8 mouse cellular contexts compared by ENCODE assay signal in the genomic region with DNA sequence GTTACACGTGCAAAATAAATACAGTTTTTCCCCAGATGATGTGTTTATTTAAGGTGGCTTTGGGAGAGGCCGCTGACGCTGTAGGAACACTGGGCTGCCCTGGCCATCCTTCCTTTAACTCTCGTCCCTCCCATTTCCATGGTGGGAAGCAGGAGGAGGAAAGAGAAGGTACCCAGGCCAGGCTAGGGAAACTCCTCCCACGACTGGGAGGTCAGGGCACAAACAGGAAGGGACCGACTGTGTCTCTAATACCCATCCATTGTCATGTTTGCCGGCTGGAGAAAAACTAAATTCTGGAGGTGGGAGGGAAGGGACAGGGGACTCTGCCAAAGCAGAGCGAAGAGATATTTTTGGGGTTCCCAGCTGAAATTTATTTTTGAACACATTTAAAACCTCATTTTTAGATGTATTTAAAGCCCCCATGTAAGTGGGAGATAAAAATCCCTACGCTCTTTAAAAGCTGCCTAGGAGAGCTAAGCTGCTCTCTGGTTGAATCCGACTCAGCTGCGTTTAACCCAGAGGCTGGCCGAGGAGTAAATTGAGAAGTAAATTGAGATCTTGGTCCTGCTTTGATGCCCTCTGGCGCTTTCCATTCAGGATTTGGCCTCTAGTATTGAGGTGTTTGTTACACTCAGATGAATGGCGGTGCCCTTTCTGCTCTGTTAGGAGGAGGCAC.
DNase-seq lines count a peak whose midpoint lies in the region; ATAC-seq and TF ChIP-seq lines count a peak whose summit lies in the region.

No protein-coding gene starts in this region.

- ATAC-seq in midbrain, embryonic 15.5 days (replicated peaks) = no peak
- no peak for ATAC-seq in cerebellum, adult (ENCODE audit: insufficient number of reproducible peaks, low FRiP score, low TSS enrichment)

- peak in 1 of 2 experiments; percentile 25 for DNase-seq in left cerebral cortex, adult 2 months (ENCODE audit: extremely low spot score in 1 of 2, low spot score in 2 of 2)
- DNase-seq in left cerebral cortex, adult 8-10 months (ENCODE audit: low spot score in 2 of 2) = no peak
- DNase-seq in embryo, embryonic 10 days (ENCODE audit: low spot score) = peak; percentile 54
- peak; percentile 37 to 41 for DNase-seq in kidney, adult 8-10 months
- no peak for DNase-seq in layer of hippocampus, adult 8-10 months (ENCODE audit: low spot score in 2 of 2)
- no peak for DNase-seq in thymus, postnatal 4 days

- no peaks in the 10 kb centered on the region for H3K9me3 ChIP-seq in midbrain, embryonic 15.5 days

- intact Hi-C loops in left cerebral cortex, adult 2 months (cut with DNase I) = no loop called here

- no peak overlapping the region for H3K9ac ChIP-seq in midbrain, embryonic 15.5 days

- H3K4me3 ChIP-seq in left cerebral cortex, adult 2 months = no peak overlapping the region
- no peak overlapping the region for H3K4me3 ChIP-seq in midbrain, embryonic 15.5 days

- H3K27ac ChIP-seq in left cerebral cortex, adult 2 months = peak overlapping the region; percentile 81
- H3K27ac ChIP-seq in midbrain, embryonic 15.5 days = 0 out of 2 replicates have a peak overlapping the region, but pooled peaks have one; percentile 27

- 12% methylated on average over 14 of the region's 14 CpGs for WGBS in midbrain, embryonic 15.5 days

- H3K27me3 ChIP-seq in midbrain, embryonic 15.5 days (replicated peaks) = no peaks in the 10 kb centered on the region

- H3K4me2 ChIP-seq in midbrain, embryonic 15.5 days = no peak overlapping the region

- H3K4me1 ChIP-seq in midbrain, embryonic 15.5 days = peaks cover 14% of the 10 kb centered on the region

- no peaks in the 10 kb centered on the region for H3K36me3 ChIP-seq in midbrain, embryonic 15.5 days (replicated peaks)

- no peak for TF ChIP-seq CTCF in left cerebral cortex, adult 2 months (IDR thresholded peaks at IDR 0.05)

Comparison
In these comparisons a context has a peak if more than half of its experiments do, and no peak if none do; other contexts are left out.
1. DNase-seq: peak in embryo, embryonic 10 days (single experiment) and kidney, adult 8-10 months (2 of 2); none in left cerebral cortex, adult 8-10 months (0 of 2), layer of hippocampus, adult 8-10 months (0 of 2) and thymus, postnatal 4 days (single experiment).